Mouse (Mus musculus): ENCODE results near the gene Gm31371. TPM values are rescaled to one million over a fixed set of nuclear protein-coding genes. Genes with fewer than 3 reads are reported as not detected.

Gene Gm31371
- polyA plus RNA-seq, 1 experiment from 2014 or later, result not detected

Other genes starting within 250 kb of the Gm31371 start
- gene 4930467E23Rik, start 173.8 kb upstream of the Gm31371 start, polyA plus RNA-seq (2015; fragmentation: Nextera tagmentation; extraction: Ambion mirVana), result not detected in 2 replicates

Data from heart, embryonic 13.5 days (tissue).